Mouse (Mus musculus) B cell, adult 2 months (primary cell): ENCODE results near the gene Zfp42.

Source experiments
- DNase-seq, 2 experiments: peaks; one replicate each; pipeline ENCODE4 v3.0.0; 2022

Zfp42 gene

GRCm38 (mm10) chr8:43248707-43249106 is 58.1 kb downstream of the Zfp42 start:
- DNase-seq: no peak
